Mouse (Mus musculus) 3T3-L1 (cell line): Measurements from ENCODE around the gene Wasf1.

Experiments used
- DNase-seq: peaks from one replicate; pipeline ENCODE4 v3.0.0-alpha.2; 2015; ENCODE audit warnings: low read depth, low spot score

The Wasf1 gene

GRCm38 (mm10) chr10:40889146-40889545 is 5.9 kb downstream of the Wasf1 start:
- no peak for DNase-seq

DNA sequence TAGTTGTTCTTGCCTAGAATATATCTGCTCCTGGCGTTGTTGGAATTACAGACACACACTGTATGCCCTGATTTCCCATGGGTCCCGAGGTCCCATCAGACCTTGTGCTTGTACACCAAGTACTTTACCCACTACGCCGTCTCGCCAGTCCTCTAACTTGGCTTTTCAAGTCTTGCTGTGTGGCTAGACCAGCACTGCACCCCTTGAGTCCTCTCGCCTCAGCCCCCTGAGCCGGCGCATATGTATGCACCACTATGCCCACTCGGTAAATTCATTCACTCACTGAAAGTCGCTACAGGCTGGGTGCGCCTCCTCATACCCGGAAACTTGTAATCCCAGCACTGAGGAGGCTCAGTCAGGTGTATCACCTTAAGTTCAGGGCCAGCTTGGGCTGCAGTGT is 12.5 kb downstream of the Wasf1 start:
- no peak for DNase-seq

- no peak for DNase-seq
Observed at GRCm38 (mm10) chr10:40896656-40897055, 13.4 kb downstream of the Wasf1 start.

DNA sequence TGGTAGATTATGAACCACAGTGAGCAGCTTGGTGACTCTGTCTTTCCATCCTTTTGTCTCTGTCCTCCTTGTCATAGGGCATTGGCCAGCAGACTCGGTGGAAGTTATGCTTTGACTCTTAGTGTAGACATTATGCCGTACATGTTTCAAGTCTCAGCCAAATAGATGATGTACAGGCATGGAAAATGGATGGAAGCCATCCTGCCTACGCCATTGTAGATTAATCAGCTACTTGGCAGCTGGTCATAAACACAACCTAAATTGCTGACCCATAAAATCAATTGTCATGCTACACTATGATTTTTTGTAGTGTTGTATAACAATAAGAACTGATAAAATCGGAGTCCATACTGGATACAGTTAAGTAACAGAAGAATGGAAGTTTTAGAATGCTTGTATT is 18.5 kb downstream of the Wasf1 start:
- no peak for DNase-seq

- DNase-seq = no peak
Observed at GRCm38 (mm10) chr10:40906131-40906530, 22.9 kb downstream of the Wasf1 start.

DNA sequence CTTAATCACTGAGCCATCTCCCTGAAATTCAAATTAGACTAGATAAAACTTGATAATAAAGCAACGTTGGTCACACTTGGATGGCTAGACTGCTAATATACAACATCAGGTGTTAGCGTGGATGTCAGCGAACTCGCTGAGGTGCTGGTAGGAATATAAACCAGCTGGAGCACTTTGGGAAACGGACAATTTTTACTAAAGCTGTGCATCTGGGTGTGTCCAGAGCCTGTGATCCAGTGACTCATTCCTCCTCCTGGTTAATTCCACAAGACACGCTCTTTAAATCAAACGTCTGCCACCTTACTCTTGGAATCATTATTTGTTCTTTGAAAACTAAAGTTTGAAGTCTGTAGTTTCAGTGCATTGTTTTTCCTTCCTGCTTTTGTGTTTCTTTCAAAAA is 23.5 kb downstream of the Wasf1 start:
- peak; percentile 30 for DNase-seq

- peak; percentile 73 for DNase-seq
Observed at GRCm38 (mm10) chr10:40908580-40908979, 25.3 kb downstream of the Wasf1 start.

- DNase-seq = no peak
Observed at GRCm38 (mm10) chr10:40910811-40911210, 27.5 kb downstream of the Wasf1 start.

- no peak for DNase-seq
Observed at GRCm38 (mm10) chr10:40915240-40915639, 32.0 kb downstream of the Wasf1 start.

DNA sequence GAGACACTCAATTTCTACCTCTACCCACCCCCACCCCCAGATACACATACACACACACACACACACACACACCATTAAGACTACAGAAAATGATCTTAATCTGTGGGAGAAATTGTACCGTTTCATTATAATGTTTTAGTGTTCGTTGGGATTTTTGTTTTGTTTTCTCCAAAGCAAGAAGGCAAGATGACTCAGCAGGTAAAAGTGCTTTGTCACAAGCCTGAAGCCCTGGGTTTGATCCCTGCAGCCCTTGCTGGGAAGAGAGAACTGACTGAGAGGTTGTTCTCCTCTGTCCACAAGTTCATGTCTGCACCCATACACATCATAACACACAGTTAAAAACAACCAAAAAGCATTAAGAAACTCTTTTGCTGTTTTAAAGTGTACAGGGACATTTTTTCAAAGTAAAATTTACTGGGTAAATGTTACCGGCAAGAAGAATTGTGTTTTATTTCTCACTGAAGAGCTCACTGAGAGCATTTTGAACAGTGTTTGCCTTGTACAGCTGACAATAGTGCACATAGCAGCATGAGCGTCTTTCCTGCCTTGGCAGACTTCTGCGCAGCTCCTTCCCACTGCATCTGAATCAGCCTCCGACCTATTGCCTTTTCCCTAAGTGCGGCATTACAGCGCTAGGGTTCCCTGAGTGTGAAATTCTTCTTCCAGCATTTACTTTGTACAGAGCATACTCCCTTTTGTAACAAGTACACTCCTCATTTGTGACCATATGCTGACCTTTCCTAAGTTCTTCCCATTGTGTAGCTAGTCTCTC is 35.6 kb downstream of the Wasf1 start:
- peak; percentile 19 for DNase-seq

- DNase-seq = no peak
Observed at GRCm38 (mm10) chr10:40919464-40919863, 36.2 kb downstream of the Wasf1 start.

DNA sequence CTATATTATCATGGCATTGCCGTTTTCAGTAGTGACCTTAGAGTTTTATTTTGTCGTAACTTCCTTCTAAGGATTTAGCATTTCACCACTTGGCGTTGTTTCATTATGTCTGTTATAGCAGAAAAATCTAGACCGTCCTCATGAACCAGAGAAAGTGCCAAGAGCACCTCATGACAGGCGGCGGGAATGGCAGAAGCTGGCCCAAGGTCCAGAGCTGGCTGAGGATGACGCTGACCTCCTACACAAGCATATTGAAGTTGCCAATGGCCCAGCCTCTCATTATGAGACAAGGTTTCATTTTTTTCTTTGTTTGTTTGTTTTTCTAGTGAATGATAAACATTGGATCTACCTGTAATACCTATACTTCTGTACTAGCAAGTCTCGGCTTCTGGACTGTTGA is 49.7 kb downstream of the Wasf1 start:
- DNase-seq = no peak

- no peak for DNase-seq
Observed at GRCm38 (mm10) chr10:40936160-40936726, 53.0 kb downstream of the Wasf1 start.

DNA sequence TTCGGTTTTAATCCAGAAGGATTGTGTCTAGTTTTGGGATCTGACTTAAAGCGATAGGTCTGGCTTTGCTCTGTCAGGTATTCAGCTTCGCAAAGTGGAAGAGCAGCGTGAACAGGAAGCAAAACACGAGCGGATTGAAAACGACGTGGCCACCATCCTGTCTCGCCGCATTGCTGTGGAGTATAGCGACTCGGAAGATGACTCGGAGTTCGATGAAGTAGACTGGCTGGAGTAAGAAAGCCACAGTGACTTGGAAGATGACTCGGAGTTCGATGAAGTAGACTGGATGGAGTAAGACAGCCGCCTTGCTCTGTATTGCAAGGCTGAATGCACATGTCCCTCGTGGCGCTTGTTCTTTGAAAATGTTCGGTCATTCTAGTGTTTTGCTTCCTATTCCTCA is 54.3 kb downstream of the Wasf1 start:
- no peak for DNase-seq

- DNase-seq = no peak
Observed at GRCm38 (mm10) chr10:40942688-40943087, 59.4 kb downstream of the Wasf1 start.

- DNase-seq = no peak
Observed at GRCm38 (mm10) chr10:40950176-40950575, 66.9 kb downstream of the Wasf1 start.

- DNase-seq = peak; percentile 9
Observed at GRCm38 (mm10) chr10:40956206-40956605, 72.9 kb downstream of the Wasf1 start.

DNA sequence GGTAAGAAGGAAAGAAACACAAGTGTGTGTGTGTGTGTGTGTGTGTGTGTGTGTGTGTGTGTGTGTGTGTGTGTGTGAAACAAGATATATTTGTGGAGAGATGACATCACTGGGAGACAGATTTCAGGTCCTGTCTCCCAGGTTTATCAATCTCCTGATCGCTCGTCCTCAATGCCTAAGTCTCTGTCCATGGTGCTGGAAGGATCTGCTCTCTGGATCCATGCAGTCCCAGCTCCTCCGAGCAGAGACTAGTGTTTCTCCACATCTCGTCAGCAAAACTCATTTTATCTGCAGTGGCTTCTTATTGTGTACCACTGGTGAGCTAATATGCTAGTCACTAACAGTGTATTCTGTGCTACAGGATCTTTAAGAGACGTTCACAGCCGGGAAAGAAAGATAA is 78.1 kb downstream of the Wasf1 start:
- peak; percentile 27 for DNase-seq

- DNase-seq = no peak
Observed at GRCm38 (mm10) chr10:40962008-40962407, 78.7 kb downstream of the Wasf1 start.

GRCm38 (mm10) chr10:40964546-40964945 is 81.3 kb downstream of the Wasf1 start:
- no peak for DNase-seq

GRCm38 (mm10) chr10:40968551-40968950 is 85.3 kb downstream of the Wasf1 start:
- no peak for DNase-seq

DNA sequence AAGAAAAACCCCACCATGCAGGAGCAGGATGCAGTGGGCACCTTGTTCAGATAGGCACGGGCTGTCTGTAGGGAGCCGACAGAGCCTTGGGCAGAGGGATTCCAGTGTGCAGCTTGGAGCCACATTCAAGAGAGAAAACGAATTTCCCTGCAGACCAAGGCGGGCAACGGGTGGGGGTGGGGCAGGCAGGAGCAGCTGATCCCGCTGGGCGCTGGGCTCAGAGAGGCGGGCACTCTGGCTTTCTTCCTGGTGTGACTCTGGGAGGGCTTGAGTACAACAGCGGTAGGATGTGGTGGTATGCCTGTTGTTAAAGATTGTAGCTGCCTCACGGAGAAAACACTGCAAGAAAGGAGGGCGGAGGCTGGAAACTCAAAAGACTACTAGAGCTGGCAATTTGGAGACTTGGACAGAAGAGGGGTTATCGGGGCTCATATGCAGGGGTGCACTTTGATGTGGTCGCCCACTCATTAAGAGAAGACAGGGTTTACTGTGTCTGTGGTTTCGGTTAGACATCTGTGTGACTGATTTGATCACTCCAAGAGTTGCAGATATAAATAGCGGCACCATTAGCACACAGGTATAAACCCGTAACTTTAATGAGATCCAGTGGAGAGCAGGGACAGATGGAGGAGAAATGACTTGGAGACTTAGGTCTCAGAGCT is 86.2 kb downstream of the Wasf1 start:
- no peak for DNase-seq
